Mouse (Mus musculus): ENCODE data around the gene Gm3448. TPM values are rescaled to one million over a fixed set of nuclear protein-coding genes. Genes with fewer than 3 reads are reported as not detected.
"Not testable (repeated sequence)": the region's sequence is repeated elsewhere in the genome, so short reads cannot be mapped to it uniquely, and the experiment has no call there.

Gm3448 gene
- polyA plus RNA-seq, 1 experiment from 2014 or later, result 6.4 TPM

- not testable (repeated sequence) for H3K4me3 ChIP-seq; H3K27ac ChIP-seq (replicated peaks); H3K4me2 ChIP-seq (replicated peaks); H3K9me3 ChIP-seq; H3K4me1 ChIP-seq; H3K9ac ChIP-seq (replicated peaks); H3K27me3 ChIP-seq; H3K36me3 ChIP-seq
- WGBS, result no CpG with 5 or more reads among the region's 48 CpGs
- peak; percentile 94 for ATAC-seq (ENCODE audit: low FRiP score, low read depth)
Measured at GRCm38 (mm10) chr17:15024502-15025193, 16.7 kb downstream of the Gm3448 start.

DNA sequence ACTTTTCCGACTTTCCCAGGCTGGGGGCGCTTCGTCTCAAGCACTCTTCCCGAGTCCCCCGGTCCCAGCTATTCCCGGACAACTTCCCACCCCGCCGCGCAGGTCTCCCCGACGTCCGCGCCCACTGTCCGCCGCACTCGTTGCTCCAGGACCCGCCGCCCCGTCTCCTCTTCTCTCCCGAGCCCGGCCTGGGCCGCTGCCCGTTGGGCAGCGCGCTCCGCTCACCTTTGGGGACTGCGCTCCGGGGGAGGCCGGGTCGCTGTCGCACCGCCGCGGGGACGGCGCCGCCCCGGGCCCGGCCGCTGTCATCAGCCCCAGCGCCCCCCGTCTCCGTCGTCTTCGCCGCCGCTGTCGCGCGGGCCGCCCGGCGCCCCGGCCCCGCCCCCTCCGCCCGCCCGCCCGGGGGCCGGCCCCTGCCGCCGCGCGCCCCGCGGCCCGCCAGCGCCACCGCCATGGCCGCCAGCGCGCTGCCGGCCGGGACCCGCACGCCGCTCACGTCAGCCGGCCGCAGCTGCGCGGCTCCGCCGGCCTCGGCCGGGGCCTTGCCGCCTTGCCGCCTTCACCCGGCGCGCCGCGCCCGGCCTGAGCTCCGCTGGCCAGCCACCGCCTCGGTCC is 17.4 kb downstream of the Gm3448 start:
- H3K4me2 ChIP-seq (replicated peaks); H3K4me3 ChIP-seq; H3K27me3 ChIP-seq; H3K9me3 ChIP-seq; H3K4me1 ChIP-seq; H3K27ac ChIP-seq (replicated peaks); H3K36me3 ChIP-seq; H3K9ac ChIP-seq (replicated peaks): not testable (repeated sequence)
- peak; percentile 85 for ATAC-seq (ENCODE audit: low FRiP score, low read depth)
- WGBS, result no CpG with 5 or more reads among the region's 97 CpGs

DNA sequence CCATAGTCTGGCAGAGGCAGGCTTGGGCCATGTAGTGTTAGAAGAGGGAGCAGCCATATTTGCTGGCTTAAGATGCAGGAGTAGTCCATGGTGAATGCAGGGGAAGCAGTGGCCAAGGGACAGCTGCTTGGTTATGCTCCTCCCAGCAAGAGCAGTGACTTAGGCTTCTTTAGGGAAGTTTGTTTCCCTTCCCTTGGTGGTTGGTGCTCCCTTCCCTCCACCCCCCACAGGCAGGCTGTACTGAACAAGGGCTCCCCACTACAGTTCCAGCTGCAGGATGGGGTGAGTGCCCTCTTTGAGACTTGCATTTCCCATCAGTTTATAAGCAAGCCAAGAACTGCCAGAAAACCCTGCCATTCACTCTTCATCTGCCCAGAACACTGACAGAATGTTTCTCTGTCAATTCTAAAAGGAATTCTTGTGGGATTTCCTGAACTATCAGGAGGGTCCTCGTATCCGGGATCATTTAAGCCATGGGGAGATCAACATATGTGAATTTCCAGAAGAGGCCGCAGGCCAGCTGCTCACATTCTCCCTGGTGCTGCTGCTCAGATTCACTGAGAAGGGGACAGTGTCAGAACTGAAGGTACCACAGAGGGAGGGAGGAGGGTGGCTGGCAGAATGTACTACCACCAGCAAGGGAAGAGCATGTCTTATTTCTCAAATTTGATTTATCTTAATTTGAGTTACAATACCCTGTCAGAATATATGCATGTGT is 19.7 kb downstream of the Gm3448 start:
- H3K27me3 ChIP-seq; ATAC-seq (ENCODE audit: low FRiP score, low read depth): not testable (repeated sequence)
- 88% methylated on average over 3 of the region's 3 CpGs for WGBS

DNA sequence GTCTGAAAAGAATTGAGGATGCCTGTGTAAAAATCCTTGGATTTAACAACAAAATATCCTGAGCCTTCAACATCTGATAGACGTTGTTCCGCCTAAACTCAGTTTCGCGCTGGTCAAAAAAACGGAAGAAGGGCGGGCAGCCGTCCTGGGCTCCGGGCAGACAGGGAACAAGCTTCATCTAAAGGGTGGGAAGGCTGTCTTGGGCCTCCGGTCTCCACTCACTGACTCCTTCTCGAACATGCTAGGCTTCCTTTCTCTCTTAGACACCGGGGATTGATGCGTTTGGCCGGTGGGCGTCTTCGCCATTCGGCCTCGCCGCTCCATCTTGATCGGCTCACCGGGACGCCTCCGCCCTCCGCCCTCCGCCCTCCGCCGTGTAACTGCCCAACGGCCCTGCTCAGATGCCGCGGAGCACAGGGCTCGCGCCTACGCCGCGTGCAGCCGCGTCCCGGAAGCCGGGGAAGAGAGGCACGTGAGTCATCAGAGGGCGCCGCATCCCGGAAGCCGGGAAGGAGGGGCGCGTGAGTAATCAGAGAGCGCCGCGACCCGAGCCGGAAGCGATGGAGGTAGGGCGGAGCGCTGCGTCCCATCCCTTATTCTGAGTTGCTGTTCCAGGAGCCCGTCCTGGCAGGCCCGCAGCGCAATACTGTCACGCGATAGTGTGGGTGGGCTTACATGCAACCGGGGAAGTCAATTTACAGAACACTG is 31.5 kb downstream of the Gm3448 start, which contains the start of gene Gm3435:
Gene Gm3435 (plus strand): TSS at position 471 of the 708 bp plus-strand sequence.
- not testable (repeated sequence) for H3K9ac ChIP-seq (replicated peaks); H3K4me1 ChIP-seq; H3K27me3 ChIP-seq; H3K9me3 ChIP-seq; H3K4me3 ChIP-seq; H3K27ac ChIP-seq (replicated peaks); H3K36me3 ChIP-seq; H3K4me2 ChIP-seq (replicated peaks)
- no CpG with 5 or more reads among the region's 60 CpGs for WGBS
- ATAC-seq (ENCODE audit: low FRiP score, low read depth), result peak; percentile 99

More for the DNA sequence above, 19.7 kb downstream of the Gm3448 start:
- H3K4me1 ChIP-seq; H3K9me3 ChIP-seq; H3K36me3 ChIP-seq; H3K4me3 ChIP-seq; H3K27ac ChIP-seq (replicated peaks); H3K9ac ChIP-seq (replicated peaks); H3K4me2 ChIP-seq (replicated peaks): not testable (repeated sequence)

- not testable (repeated sequence) for H3K27ac ChIP-seq (replicated peaks); H3K9ac ChIP-seq (replicated peaks); ATAC-seq (ENCODE audit: low FRiP score, low read depth); H3K4me2 ChIP-seq (replicated peaks); H3K9me3 ChIP-seq; H3K4me1 ChIP-seq; H3K4me3 ChIP-seq; H3K27me3 ChIP-seq; H3K36me3 ChIP-seq
- WGBS, result no CpG with 5 or more reads among the region's 3 CpGs
Measured at GRCm38 (mm10) chr17:15009088-15009487, 32.2 kb downstream of the Gm3448 start.

GRCm38 (mm10) chr17:15000047-15000446 is 41.3 kb downstream of the Gm3448 start:
- H3K9ac ChIP-seq (replicated peaks); H3K4me2 ChIP-seq (replicated peaks): not testable (repeated sequence)

GRCm38 (mm10) chr17:14994140-14994539 is 47.2 kb downstream of the Gm3448 start:
- H3K4me2 ChIP-seq (replicated peaks); H3K27me3 ChIP-seq; H3K9me3 ChIP-seq; ATAC-seq (ENCODE audit: low FRiP score, low read depth); H3K4me3 ChIP-seq; H3K9ac ChIP-seq (replicated peaks); H3K4me1 ChIP-seq; H3K27ac ChIP-seq (replicated peaks); H3K36me3 ChIP-seq: not testable (repeated sequence)
- whole genome bisulfite sequencing, result no CpG with 5 or more reads among the region's 5 CpGs

More at GRCm38 (mm10) chr17:15000047-15000446, 41.3 kb downstream of the Gm3448 start:
- H3K27me3 ChIP-seq; H3K9me3 ChIP-seq; H3K4me3 ChIP-seq; H3K36me3 ChIP-seq; H3K4me1 ChIP-seq; H3K27ac ChIP-seq (replicated peaks); ATAC-seq (ENCODE audit: low FRiP score, low read depth): not testable (repeated sequence)
- no CpG with 5 or more reads among the region's 4 CpGs for WGBS

DNA sequence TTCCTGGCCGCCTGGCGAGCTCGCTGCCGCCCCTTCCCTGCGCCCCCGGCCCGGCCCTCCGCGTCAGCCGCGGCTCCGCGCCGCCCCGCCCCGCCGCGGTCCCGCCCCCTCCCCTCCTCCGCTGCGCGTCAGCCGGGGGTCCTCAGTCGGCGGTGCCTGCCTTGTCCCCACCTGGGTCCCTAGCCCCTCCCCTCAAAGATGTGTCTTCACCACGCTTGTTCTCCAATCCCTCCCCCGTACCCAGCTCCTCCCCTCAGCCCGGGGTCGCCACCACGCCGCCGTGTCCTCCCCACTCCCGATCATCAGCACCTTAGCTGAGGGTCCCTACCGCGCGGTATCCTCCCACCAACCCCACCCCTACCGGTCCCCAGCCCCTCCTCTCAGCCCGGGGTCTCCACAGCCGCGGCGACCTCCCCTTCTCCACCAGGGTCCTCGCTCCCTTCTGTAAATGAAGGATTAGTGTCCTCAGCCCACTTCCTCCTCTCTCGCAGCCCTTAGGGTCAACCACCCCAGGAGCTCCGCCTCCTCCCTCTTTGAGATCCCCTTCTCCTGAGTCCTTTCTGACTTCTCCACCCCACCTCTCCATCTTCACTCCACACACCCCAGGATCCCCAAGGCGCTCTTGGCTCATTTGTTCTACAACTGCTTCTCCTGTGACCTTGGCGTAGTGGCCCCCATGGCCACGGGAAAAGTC is 48.1 kb downstream of the Gm3448 start:
- H3K9me3 ChIP-seq; H3K27ac ChIP-seq (replicated peaks); H3K4me2 ChIP-seq (replicated peaks); H3K27me3 ChIP-seq; H3K36me3 ChIP-seq; H3K4me3 ChIP-seq; H3K4me1 ChIP-seq; H3K9ac ChIP-seq (replicated peaks): not testable (repeated sequence)
- no CpG with 5 or more reads among the region's 47 CpGs for WGBS
- ATAC-seq (ENCODE audit: low FRiP score, low read depth), result peak; percentile 93

- not testable (repeated sequence) for H3K9me3 ChIP-seq; H3K27me3 ChIP-seq; H3K4me3 ChIP-seq; H3K36me3 ChIP-seq; H3K4me1 ChIP-seq; H3K9ac ChIP-seq (replicated peaks); ATAC-seq (ENCODE audit: low FRiP score, low read depth); H3K27ac ChIP-seq (replicated peaks); H3K4me2 ChIP-seq (replicated peaks)
- no CpG with 5 or more reads among the region's 98 CpGs for WGBS
Measured at GRCm38 (mm10) chr17:14992522-14993138, 48.7 kb downstream of the Gm3448 start.

GRCm38 (mm10) chr17:14990116-14990702 is 51.1 kb downstream of the Gm3448 start:
- not testable (repeated sequence) for H3K4me1 ChIP-seq; H3K9ac ChIP-seq (replicated peaks); ATAC-seq (ENCODE audit: low FRiP score, low read depth); H3K9me3 ChIP-seq; H3K4me3 ChIP-seq; H3K36me3 ChIP-seq; H3K27ac ChIP-seq (replicated peaks); H3K27me3 ChIP-seq; H3K4me2 ChIP-seq (replicated peaks)
- WGBS, result 74% methylated on average over 4 of the region's 5 CpGs
